ENCODE assay signal across 21 mouse cellular contexts in the genomic region with DNA sequence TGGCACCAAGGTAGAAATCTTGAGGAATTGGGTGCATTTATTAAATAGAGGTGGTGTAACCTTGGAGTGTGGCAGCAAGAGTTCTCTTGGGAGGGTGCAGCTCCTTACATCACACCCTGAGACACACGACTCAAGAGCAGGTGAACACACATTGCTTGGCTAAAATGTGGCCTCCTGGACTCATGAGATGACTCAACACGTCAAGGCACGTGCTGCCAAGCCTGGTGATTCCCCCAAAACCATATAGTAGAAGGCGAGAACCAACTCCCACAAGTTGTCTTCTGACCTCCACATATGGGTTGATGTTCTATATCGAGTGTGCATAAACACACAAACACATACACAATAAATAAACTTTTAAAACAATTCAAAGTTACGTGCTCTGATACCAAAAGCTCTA. TPM values are rescaled to one million over a fixed set of nuclear protein-coding genes. Genes with fewer than 3 reads are reported as not detected.
"Had no signal": no experiment of that assay in that cellular context is flagged by ENCODE, and none has a peak within 500 bp of the region (broad histone marks: within the 10 kb centered on the region; RNA-seq: fewer than 3 reads in every experiment).

No protein-coding gene starts in this region.

- H3K4me3 ChIP-seq: neural tube, embryonic 13.5 days; neural tube, embryonic 15.5 days; stomach, embryonic 15.5 days had no signal

- DNase-seq: retina, postnatal 1 day; right cerebral cortex, adult 18-20 months; right cerebral cortex, postnatal 14 days; right cerebral cortex, postnatal 25 days; right cerebral cortex, postnatal 4 days; spleen, adult 18-20 months; thymus, adult 18-20 months; thymus, adult 2 months; thymus, postnatal 14 days; thymus, postnatal 25 days; thymus, postnatal 36 days; thymus, postnatal 4 days had no signal

- H3K27ac ChIP-seq: neural tube, embryonic 13.5 days; neural tube, embryonic 15.5 days; stomach, embryonic 15.5 days; stomach, postnatal 0 days had no signal

- H3K36me3 ChIP-seq: neural tube, embryonic 13.5 days; neural tube, embryonic 15.5 days; stomach, embryonic 15.5 days had no signal

- H3K4me1 ChIP-seq: neural tube, embryonic 13.5 days; neural tube, embryonic 15.5 days; stomach, embryonic 15.5 days had no signal

- H3K4me2 ChIP-seq: neural tube, embryonic 13.5 days; neural tube, embryonic 15.5 days; stomach, embryonic 15.5 days had no signal

- H3K27me3 ChIP-seq: neural tube, embryonic 13.5 days; neural tube, embryonic 15.5 days; stomach, embryonic 15.5 days had no signal

- H3K9me3 ChIP-seq: neural tube, embryonic 13.5 days; neural tube, embryonic 15.5 days; stomach, embryonic 15.5 days had no signal

- H3K9ac ChIP-seq: neural tube, embryonic 13.5 days; neural tube, embryonic 15.5 days; stomach, embryonic 15.5 days had no signal

RNA-seq across cellular contexts. Expression of a gene that starts 25.8 kb away (rescaled TPM):
- total RNA-seq: neutrophil, adult 5-6 weeks had no signal
- polyA plus RNA-seq: neural tube, embryonic 13.5 days; neural tube, embryonic 14.5 days; neural tube, embryonic 15.5 days; spleen, adult 2 months; stomach, postnatal 0 days; thymus, adult 2 months; thymus, postnatal 0 days had no signal

RNA-seq across cellular contexts. Expression of a gene that starts 52.2 kb away (rescaled TPM):
- polyA plus RNA-seq: neural tube, embryonic 13.5 days; neural tube, embryonic 15.5 days; stomach, embryonic 16.5 days; stomach, postnatal 0 days had no signal
